Comparison of ENCODE assay signal across 14 mouse cellular contexts in genomic region chr11:36824666-36825065, GRCm38 (mm10).
"Had no signal": no experiment of that assay in that cellular context is flagged by ENCODE, and none has a peak within 500 bp of the region (broad histone marks: within the 10 kb centered on the region; RNA-seq: fewer than 3 reads in every experiment).

No protein-coding gene starts in this region.

- ATAC-seq: inflammation-experienced regulatory T-cells, adult 6 months; liver, postnatal 0 days had no signal

- H3K27me3 ChIP-seq: limb, embryonic 12.5 days; liver, embryonic 13.5 days; neural tube, embryonic 13.5 days had no signal

- DNase-seq: kidney, adult 18-20 months; kidney, postnatal 10 days; kidney, postnatal 4 days; liver; liver, embryonic 13.5 days; liver, postnatal 0 days; lung, postnatal 10 days; retina, postnatal 1 day; right cerebral cortex, postnatal 4 days; spleen, adult 18-20 months; thymus, postnatal 4 days had no signal

- H3K4me3 ChIP-seq: limb, embryonic 12.5 days; liver, embryonic 13.5 days; neural tube, embryonic 13.5 days had no signal

- H3K4me1 ChIP-seq: limb, embryonic 12.5 days; liver, embryonic 13.5 days; neural tube, embryonic 13.5 days had no signal

- H3K36me3 ChIP-seq: limb, embryonic 12.5 days; liver, embryonic 13.5 days; neural tube, embryonic 13.5 days had no signal

- H3K9me3 ChIP-seq: limb, embryonic 12.5 days; liver, embryonic 13.5 days; neural tube, embryonic 13.5 days had no signal

- H3K4me2 ChIP-seq: limb, embryonic 12.5 days; liver, embryonic 13.5 days; neural tube, embryonic 13.5 days had no signal

- H3K9ac ChIP-seq: limb, embryonic 12.5 days; liver, embryonic 13.5 days; liver, postnatal 0 days; neural tube, embryonic 13.5 days had no signal

- H3K27ac ChIP-seq: limb, embryonic 12.5 days; liver, embryonic 13.5 days; neural tube, embryonic 13.5 days had no signal
